Mouse (Mus musculus) left cerebral cortex, postnatal 25 days (tissue): ENCODE results near the gene Cdk8. TPM values are rescaled to one million over a fixed set of nuclear protein-coding genes. Genes with fewer than 3 reads are reported as not detected.

Experiments used
- DNase-seq, 2 experiments: peaks; one replicate each; pipeline ENCODE4 v3.0.0; 2022; ENCODE audit warnings: low spot score in 2 of 2, mixed read lengths in 1 of 2
- intact Hi-C: fragments of 180-260 bp; cut with DNase I; formaldehyde crosslinking; loops from one replicate; pipeline ENCODE4 v1.15.1; 2025
- total RNA-seq, 2 experiments: library from RNA; stranded (reverse); gene quantifications; 2 replicates each; pipeline ENCODE4 v1.2.3; 2021

The Cdk8 gene
- total RNA-seq, 2 experiments from 2014 or later: 39.5 to 51.3 TPM

- peak in 1 of 2 experiments; percentile 66 for DNase-seq
- intact Hi-C loops: no loop called here
These were observed 118.2 kb downstream of the Cdk8 start for GRCm38 (mm10) chr5:146349183-146349582.

GRCm38 (mm10) chr5:146350784-146351183 is 119.8 kb downstream of the Cdk8 start:
- no peak for DNase-seq
- intact Hi-C loops: no loop called here

DNA sequence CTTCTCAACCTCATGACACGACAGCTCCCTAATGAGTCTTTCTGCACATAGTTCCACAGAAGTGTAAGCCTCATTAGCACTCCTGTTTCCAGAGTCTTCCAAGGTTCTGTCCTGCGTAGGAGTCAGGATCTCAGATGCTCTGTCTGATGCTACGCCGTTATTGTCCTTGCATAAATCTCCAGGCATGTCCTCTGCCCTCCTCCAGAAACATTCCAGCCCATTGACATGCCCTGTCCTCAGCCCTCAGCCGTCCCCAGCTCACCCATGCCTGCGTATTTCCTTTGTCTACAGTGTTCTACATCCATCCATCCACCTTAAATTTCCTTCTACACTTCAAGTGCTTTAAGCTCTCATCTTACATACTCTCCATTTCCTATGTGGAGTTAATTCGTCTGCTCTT is 121.0 kb downstream of the Cdk8 start:
- DNase-seq: no peak
- intact Hi-C loops: no loop called here

Other genes with a start within 250 kb of the Cdk8 start
- not detected for gene Cyp3a25, start 221.6 kb upstream of the Cdk8 start, total RNA-seq
- gene Cyp3a59, start 152.0 kb upstream of the Cdk8 start, total RNA-seq: not detected
- not detected for gene Gm5565, start 70.7 kb upstream of the Cdk8 start, total RNA-seq
- not detected for gene Gm6309, start 60.5 kb upstream of the Cdk8 start, total RNA-seq
- gene 1700001J03Rik, start 45.9 kb upstream of the Cdk8 start, total RNA-seq: under 1 TPM in 1 of 2 experiments, not detected in 1; 0.83 TPM
- 10 to 100 TPM; 69.7 to 70.1 TPM for gene Rnf6, start 9.7 kb upstream of the Cdk8 start, total RNA-seq
- gene Wasf3, start 153.8 kb downstream of the Cdk8 start, total RNA-seq: 10 to 100 TPM; 90.2 to 95.3 TPM